Mouse (Mus musculus): ENCODE data around the gene Abcc4. TPM values are rescaled to one million over a fixed set of nuclear protein-coding genes. Genes with fewer than 3 reads are reported as not detected.

Gene Abcc4
- polyA plus RNA-seq, 1 experiment = 0.06 TPM

DNA sequence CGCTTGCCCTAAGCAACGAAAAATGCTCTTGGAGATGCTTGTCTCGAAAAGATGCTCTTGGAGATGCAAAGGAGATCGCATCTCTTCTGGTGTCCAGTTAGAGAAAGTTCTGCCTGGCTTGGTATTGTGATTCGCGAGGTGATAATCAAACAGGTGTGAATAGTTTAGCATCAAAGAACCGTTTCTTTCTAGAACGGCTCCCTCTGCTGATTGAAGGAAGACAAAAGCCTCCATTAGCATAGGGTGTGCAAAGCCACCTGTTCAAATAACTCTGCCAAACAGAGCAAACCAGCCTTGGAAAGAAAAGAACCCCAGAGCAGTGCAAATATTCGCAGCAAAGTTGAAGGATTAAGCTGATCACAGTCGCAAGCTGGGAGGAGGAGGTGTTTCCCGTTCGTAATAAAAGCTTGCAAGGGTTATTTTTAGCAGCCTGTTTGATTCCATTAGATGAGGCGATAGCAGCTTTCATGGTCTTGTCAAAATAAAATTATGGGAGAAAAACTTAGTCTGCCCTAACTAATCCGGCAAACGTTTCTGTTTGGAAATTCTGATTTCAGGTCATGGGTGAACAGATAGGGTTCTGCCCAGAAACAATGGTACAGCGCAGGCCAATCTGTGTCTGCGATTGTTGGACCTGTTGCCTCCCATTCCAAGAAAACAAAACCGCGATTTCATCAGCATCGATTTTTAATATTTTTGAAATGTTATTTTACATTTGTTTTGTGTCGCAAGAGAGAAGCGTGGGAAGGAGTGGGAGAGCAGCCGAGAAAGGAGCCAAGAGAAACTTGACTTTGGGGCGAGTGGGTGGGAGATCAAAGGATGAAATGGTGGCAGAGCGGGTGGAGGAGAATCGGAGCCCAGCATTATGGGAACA, 231.6 kb downstream of the Abcc4 start:
- H3K4me3 ChIP-seq (replicated peaks) = no peak overlapping the region
- peaks cover 29% of the 10 kb centered on the region for H3K27me3 ChIP-seq (ENCODE audit: control insufficient read depth)
- H3K9me3 ChIP-seq (ENCODE audit: control insufficient read depth, low read length) = peaks cover 3% of the 10 kb centered on the region; the same call in 1 of the 2 replicates
- no peak for TF ChIP-seq TAL1 (IDR thresholded peaks at IDR 0.05; ENCODE audit: low read length)
- TF ChIP-seq GATA1 (IDR thresholded peaks at IDR 0.05; ENCODE audit: low read length) = no peak
- H3K36me3 ChIP-seq (ENCODE audit: control insufficient read depth) = no peaks in the 10 kb centered on the region
- H3K4me1 ChIP-seq (ENCODE audit: control insufficient read depth) = no peaks in the 10 kb centered on the region

DNA sequence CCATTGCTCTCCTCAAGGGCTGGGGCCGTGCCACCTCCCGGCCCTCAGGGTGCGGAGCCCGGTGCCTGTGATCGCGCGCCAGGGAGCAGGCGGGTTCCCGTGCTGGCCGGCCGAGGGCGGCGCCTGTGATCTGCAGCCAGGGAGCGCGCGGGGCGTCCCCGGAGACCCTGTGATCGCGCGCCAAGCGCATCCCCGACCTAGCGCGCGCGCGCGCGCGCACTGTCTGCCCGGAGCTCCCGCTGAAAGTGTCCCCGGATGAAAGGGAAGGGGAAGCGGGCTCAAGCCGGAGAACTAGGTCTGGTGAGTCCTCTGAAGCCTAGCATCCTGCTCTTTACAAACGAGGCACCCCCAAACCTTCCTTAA, 232.2 kb downstream of the Abcc4 start:
- no peaks in the 10 kb centered on the region for H3K36me3 ChIP-seq (ENCODE audit: control insufficient read depth)
- no peak for TF ChIP-seq GATA1 (IDR thresholded peaks at IDR 0.05; ENCODE audit: low read length)
- TF ChIP-seq TAL1 (IDR thresholded peaks at IDR 0.05; ENCODE audit: low read length) = no peak
- peaks cover 29% of the 10 kb centered on the region for H3K27me3 ChIP-seq (ENCODE audit: control insufficient read depth)
- no peaks in the 10 kb centered on the region for H3K4me1 ChIP-seq (ENCODE audit: control insufficient read depth)
- peaks cover 3% of the 10 kb centered on the region; the same call in 1 of the 2 replicates for H3K9me3 ChIP-seq (ENCODE audit: control insufficient read depth, low read length)
- no peak overlapping the region for H3K4me3 ChIP-seq (replicated peaks)

DNA sequence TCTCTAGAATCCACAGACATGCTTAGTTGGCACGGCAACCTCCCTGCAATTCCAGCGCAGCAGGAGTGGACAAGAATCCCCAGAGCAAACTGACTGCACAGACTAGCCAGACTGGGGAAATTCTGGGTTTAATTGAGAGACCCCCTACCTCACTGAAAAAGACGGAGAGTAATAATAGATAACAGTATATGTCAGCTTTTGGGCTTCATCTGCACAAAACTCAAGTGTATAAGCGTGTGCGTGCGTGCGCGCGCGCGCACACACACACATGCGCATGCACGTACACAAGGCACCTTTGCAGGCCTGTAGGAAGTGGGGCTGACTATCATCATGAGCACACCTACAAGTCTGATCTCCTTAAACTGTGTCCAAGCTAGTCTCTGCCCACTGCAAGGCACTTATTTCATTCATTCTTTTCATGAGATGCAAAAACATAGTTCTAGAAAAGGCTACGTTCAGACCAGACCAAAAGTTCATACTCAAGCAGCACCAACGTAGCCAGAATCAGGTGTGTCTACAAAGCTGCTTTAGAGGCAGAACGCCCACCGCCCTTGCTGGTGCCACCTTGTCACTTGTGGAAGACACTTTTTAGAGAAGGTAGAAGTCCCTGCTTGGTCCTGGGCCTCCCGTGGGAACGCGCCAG, 232.7 kb downstream of the Abcc4 start:
- peaks cover 3% of the 10 kb centered on the region; the same call in 1 of the 2 replicates for H3K9me3 ChIP-seq (ENCODE audit: control insufficient read depth, low read length)
- peaks cover 29% of the 10 kb centered on the region for H3K27me3 ChIP-seq (ENCODE audit: control insufficient read depth)
- H3K4me3 ChIP-seq (replicated peaks) = no peak overlapping the region
- no peaks in the 10 kb centered on the region for H3K4me1 ChIP-seq (ENCODE audit: control insufficient read depth)
- H3K36me3 ChIP-seq (ENCODE audit: control insufficient read depth) = no peaks in the 10 kb centered on the region
- TF ChIP-seq TAL1 (IDR thresholded peaks at IDR 0.05; ENCODE audit: low read length) (no peak), GATA1 (IDR thresholded peaks at IDR 0.05; ENCODE audit: low read length) (no peak)

DNA sequence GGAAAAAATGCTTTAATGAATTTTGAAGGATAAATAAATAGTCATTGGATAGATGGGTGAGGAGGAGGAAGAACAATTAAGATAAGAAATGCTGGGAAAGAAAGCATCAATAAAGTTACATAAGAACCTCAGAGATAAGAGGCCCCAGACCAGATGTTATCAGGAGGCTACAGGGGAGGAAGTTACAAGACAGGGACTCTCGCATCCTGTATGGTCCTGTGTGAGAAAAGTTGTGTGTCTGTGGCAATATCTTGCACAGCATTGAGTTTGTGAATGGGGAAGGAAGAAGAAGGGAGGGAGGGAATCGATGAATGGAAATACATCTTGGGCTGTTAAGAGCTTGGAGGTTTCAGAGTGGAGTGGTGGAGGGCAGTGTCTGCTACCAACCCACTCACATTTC, 240.7 kb downstream of the Abcc4 start:
- TF ChIP-seq GATA1 (IDR thresholded peaks at IDR 0.05; ENCODE audit: low read length) (no peak), TAL1 (IDR thresholded peaks at IDR 0.05; ENCODE audit: low read length) (no peak)
- no peaks in the 10 kb centered on the region for H3K9me3 ChIP-seq (ENCODE audit: control insufficient read depth, low read length)
- no peak overlapping the region for H3K4me3 ChIP-seq (replicated peaks)
- no peaks in the 10 kb centered on the region for H3K36me3 ChIP-seq (ENCODE audit: control insufficient read depth)
- no peaks in the 10 kb centered on the region for H3K27me3 ChIP-seq (ENCODE audit: control insufficient read depth)
- no peaks in the 10 kb centered on the region for H3K4me1 ChIP-seq (ENCODE audit: control insufficient read depth)

DNA sequence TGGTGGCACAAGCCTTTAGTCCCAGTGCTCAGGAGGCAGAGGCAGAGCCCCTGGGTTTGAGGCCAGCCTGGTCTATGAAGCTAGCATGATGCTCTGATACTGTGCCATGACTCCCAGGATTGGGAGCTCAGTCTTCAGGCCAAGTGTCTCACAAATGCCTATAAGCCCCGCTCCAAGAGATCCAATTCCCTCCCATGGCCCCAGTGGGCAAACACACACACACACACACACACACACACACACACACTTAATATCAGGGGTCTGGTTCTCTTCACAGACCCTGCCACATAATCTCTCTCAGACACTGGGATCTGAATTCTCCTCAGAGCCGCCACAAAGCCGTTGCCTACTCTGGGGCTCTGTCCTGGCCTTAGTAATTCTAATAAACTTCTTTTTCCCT, 241.6 kb downstream of the Abcc4 start:
- Histone ChIP-seq H3K9me3 (ENCODE audit: control insufficient read depth, low read length) (no peaks in the 10 kb centered on the region), H3K36me3 (ENCODE audit: control insufficient read depth) (no peaks in the 10 kb centered on the region), H3K4me3 (replicated peaks) (no peak overlapping the region), H3K27me3 (ENCODE audit: control insufficient read depth) (no peaks in the 10 kb centered on the region), H3K4me1 (ENCODE audit: control insufficient read depth) (no peaks in the 10 kb centered on the region)
- TF ChIP-seq TAL1 (IDR thresholded peaks at IDR 0.05; ENCODE audit: low read length) = no peak
- TF ChIP-seq GATA1 (IDR thresholded peaks at IDR 0.05; ENCODE audit: low read length) = no peak

DNA sequence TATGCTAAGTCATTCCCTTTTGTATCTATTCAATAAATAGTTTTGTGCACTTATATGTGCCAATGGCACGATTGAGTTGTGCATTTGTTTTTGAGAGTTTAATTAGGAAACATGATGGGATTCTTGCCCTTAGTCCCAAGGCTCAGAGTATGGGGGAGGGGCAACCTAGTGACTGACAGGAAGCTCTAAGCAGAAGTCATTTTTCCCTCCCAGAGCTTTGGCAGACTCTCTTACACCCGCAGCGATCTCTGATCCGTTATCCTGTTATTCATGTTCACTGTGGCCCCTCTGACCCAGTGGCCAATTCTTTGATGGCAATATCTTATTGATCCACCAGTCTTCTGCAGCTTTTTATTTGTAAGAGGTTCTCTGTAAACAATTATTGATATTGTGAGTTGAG, 253.4 kb downstream of the Abcc4 start:
- no peak for TF ChIP-seq GATA1 (IDR thresholded peaks at IDR 0.05; ENCODE audit: low read length)
- no peak for TF ChIP-seq TAL1 (IDR thresholded peaks at IDR 0.05; ENCODE audit: low read length)
- H3K9me3 ChIP-seq (ENCODE audit: control insufficient read depth, low read length) = no peaks in the 10 kb centered on the region
- no peaks in the 10 kb centered on the region for H3K4me1 ChIP-seq (ENCODE audit: control insufficient read depth)
- H3K4me3 ChIP-seq (replicated peaks) = no peak overlapping the region
- no peaks in the 10 kb centered on the region for H3K27me3 ChIP-seq (ENCODE audit: control insufficient read depth)
- H3K36me3 ChIP-seq (ENCODE audit: control insufficient read depth) = no peaks in the 10 kb centered on the region

DNA sequence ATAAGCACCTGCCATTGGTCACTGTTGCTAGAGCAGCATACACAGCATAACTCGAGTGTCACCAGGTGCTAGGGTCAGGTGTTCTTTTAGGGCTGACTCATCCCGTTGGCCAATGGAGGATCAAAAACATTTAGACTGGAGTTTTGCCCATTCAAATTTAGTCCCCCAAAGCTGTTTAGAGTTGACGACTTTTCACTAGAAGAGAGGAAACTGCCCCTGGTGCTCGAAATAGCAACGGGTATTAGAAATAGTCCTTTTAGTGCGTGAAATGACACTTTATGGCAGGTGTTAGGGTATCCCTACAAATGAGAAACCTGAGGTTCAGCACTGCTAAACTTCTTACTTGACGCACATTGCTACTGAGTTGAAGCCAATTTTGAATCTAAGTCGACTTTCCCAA, 265.9 kb downstream of the Abcc4 start:
- H3K27me3 ChIP-seq (ENCODE audit: control insufficient read depth) = peaks cover 51% of the 10 kb centered on the region
- no peaks in the 10 kb centered on the region; the same call in 1 of the 2 replicates for H3K9me3 ChIP-seq (ENCODE audit: control insufficient read depth, low read length)
- no peak overlapping the region for H3K4me3 ChIP-seq (replicated peaks)
- TF ChIP-seq GATA1 (IDR thresholded peaks at IDR 0.05; ENCODE audit: low read length) (no peak), TAL1 (IDR thresholded peaks at IDR 0.05; ENCODE audit: low read length) (no peak)
- H3K36me3 ChIP-seq (ENCODE audit: control insufficient read depth) = no peaks in the 10 kb centered on the region
- no peaks in the 10 kb centered on the region for H3K4me1 ChIP-seq (ENCODE audit: control insufficient read depth)

DNA sequence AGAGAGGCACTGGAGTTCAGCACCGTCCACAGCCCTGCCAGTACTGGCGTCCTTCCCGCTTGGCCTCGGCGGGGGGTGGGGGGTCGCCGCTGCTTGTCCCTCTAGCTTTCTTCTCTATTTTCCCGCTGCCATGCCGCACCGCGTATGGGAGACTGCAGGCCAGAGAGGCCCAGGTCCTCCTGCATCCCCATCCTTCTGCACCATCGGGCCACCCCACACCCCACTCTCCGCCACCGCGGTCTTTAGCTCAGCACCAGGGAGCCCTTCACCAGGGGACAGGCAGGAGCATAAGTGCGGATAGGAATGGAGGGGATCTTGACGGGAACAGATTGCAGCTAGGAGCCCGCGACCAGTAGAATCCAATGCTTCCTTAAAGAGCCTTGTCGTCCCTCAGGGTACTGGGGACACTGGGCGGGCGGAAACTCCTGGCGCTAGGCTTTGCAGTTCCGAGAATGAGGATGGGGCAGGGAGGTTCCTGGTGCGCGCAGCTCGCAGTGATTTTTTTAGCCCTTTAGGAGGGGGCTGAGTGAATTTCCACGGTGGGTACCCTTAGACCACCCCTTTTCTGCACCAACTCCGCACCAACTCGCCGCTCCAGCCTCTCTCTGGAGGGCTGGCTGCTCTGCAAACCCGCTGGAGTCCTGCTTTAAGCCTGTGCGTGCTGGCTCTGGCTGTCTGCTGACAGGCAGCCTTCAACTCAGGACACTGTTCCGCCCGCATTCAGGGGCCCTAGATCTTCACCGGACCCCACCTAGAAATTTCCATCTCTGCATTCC, 268.7 kb downstream of the Abcc4 start:
- no peaks in the 10 kb centered on the region for H3K36me3 ChIP-seq (ENCODE audit: control insufficient read depth)
- H3K9me3 ChIP-seq (ENCODE audit: control insufficient read depth, low read length) = no peaks in the 10 kb centered on the region; the same call in 1 of the 2 replicates
- no peak overlapping the region for H3K4me3 ChIP-seq (replicated peaks)
- peaks cover 61% of the 10 kb centered on the region for H3K27me3 ChIP-seq (ENCODE audit: control insufficient read depth)
- H3K4me1 ChIP-seq (ENCODE audit: control insufficient read depth) = no peaks in the 10 kb centered on the region
- TF ChIP-seq GATA1 (IDR thresholded peaks at IDR 0.05; ENCODE audit: low read length) (no peak), TAL1 (IDR thresholded peaks at IDR 0.05; ENCODE audit: low read length) (no peak)

DNA sequence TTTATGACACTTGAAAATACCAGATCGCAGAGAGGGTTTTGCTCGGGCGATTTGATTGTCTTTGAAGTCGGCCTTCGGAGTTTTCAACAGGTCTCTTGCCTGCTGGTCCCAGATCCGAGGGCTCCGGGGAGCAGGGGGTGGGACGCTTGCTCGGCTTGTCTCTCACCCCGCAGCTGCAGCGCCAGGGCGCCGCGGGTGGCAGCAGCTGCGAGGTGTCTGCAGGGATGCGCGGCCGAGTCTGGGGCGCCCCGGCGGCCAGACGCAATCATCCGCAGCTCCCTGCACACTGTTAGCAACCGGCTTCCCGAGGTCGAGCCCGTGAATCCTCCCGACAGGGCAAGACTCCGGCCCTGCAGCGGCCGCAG, 269.2 kb downstream of the Abcc4 start:
- H3K4me3 ChIP-seq (replicated peaks) = no peak overlapping the region
- TF ChIP-seq TAL1 (IDR thresholded peaks at IDR 0.05; ENCODE audit: low read length) (no peak), GATA1 (IDR thresholded peaks at IDR 0.05; ENCODE audit: low read length) (no peak)

More for the DNA sequence above, 269.2 kb downstream of the Abcc4 start:
- no peaks in the 10 kb centered on the region; the same call in 1 of the 2 replicates for H3K9me3 ChIP-seq (ENCODE audit: control insufficient read depth, low read length)
- no peaks in the 10 kb centered on the region for H3K4me1 ChIP-seq (ENCODE audit: control insufficient read depth)
- no peaks in the 10 kb centered on the region for H3K36me3 ChIP-seq (ENCODE audit: control insufficient read depth)
- peaks cover 61% of the 10 kb centered on the region for H3K27me3 ChIP-seq (ENCODE audit: control insufficient read depth)

Measured in erythroblast, embryonic 14.5 days (primary cell).